Mouse (Mus musculus): ENCODE data around the gene Rnd3. TPM values are rescaled to one million over a fixed set of nuclear protein-coding genes. Genes with fewer than 3 reads are reported as not detected.

Rnd3 gene
- polyA plus RNA-seq (2014; fragmentation: Nextera tagmentation; extraction: Ambion mirVana) = 208 and 214 TPM in 2 replicates

DNA sequence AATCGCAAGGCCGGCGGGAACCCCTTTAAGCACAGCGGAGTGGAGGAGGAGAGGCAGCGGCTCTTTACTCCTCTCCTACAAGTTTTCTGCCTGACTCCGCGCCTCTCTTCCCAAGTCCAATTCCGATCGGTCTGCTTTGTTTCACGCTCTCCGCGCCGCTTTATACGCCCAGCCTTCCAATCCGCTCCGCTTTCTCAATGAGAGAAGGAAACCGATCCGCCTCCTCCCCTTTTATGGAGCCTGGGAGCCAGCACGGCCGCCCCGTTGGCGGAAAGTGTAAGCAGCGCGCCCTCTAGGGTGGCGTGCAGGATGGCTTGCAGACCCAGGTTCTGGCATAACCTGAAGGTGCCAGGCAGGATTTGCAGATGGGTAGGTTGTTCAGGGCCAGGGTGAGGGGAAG is at the start of gene Rnd3:
Rnd3 (minus strand) TSS at position 137 of the 400 bp plus-strand sequence.
- no peaks in the 10 kb centered on the region for H3K4me1 ChIP-seq (ENCODE audit: control insufficient read depth, insufficient read depth, low read length)
- H3K36me3 ChIP-seq (replicated peaks; ENCODE audit: control insufficient read depth, insufficient read depth, low read depth, low read length) = no peaks in the 10 kb centered on the region
- ATAC-seq (replicated peaks; ENCODE audit: insufficient number of reproducible peaks, low FRiP score, low TSS enrichment, low read depth) (peak; percentile 77), DNase-seq (ENCODE audit: low spot score) (peak; percentile 99)
- H3K9ac ChIP-seq (replicated peaks; ENCODE audit: low read length) = peak within 1 kb of the TSS; percentile 96
- H3K9me3 ChIP-seq (replicated peaks; ENCODE audit: control insufficient read depth, low read length) = no peaks in the 10 kb centered on the region
- H3K27me3 ChIP-seq (ENCODE audit: control insufficient read depth, insufficient read depth, low read length) = no peaks in the 10 kb centered on the region
- under 1% methylated on average over 25 of the region's 25 CpGs for WGBS
- peak within 1 kb of the TSS; percentile 74 for H3K4me2 ChIP-seq (ENCODE audit: low read depth, low read length)
- peak within 1 kb of the TSS; percentile 98 for H3K4me3 ChIP-seq (ENCODE audit: low read depth, low read length)
- peak within 1 kb of the TSS; percentile 91 for H3K27ac ChIP-seq (replicated peaks; ENCODE audit: low read depth, low read length)

DNA sequence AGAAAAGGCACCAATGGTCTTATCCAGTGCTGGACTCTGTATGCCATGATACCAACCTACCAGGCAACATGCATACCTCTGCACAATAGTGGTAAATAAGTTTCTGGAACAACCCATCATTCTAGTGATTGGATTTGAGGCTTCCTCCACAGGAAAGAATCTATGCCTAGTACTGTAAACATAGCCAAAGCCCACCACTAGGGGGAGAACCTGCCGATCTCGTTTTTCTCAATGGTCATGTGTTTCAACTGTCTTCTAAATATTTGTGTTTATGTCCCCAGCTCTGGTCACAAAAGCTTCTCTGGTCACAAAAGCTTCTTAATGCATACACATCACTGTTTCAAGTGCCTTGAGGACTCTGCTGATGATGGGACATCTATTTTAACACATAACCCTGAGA is 43.4 kb upstream of the Rnd3 start:
- 69% methylated on average over 2 of the region's 2 CpGs for WGBS

DNA sequence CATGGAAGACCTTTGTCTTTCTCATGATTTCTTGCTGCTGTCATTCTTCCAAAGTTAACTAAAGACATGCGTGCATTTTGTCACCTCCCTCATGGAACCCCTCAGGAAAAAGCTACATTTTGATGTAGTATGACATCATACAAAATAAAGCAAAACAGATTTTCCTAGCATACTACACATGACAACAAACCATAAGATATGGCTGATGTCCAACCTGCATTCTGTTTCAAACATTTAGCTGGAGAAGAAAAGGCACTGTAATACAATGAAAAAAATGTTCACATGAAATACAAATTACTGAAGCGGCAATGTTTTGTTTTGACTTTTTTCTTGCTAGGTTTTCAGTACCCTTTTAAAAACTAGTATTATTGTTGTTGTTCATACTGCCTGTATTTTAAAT is 36.9 kb upstream of the Rnd3 start:
- ATAC-seq (replicated peaks; ENCODE audit: insufficient number of reproducible peaks, low FRiP score, low TSS enrichment, low read depth) (no peak), DNase-seq (ENCODE audit: low spot score) (no peak)
- Histone ChIP-seq H3K36me3 (replicated peaks; ENCODE audit: control insufficient read depth, insufficient read depth, low read depth, low read length) (no peaks in the 10 kb centered on the region), H3K4me2 (ENCODE audit: low read depth, low read length) (no peak overlapping the region), H3K4me1 (ENCODE audit: control insufficient read depth, insufficient read depth, low read length) (no peaks in the 10 kb centered on the region), H3K4me3 (ENCODE audit: low read depth, low read length) (no peak overlapping the region), H3K9me3 (replicated peaks; ENCODE audit: control insufficient read depth, low read length) (no peaks in the 10 kb centered on the region), H3K27ac (replicated peaks; ENCODE audit: low read depth, low read length) (no peak overlapping the region), H3K9ac (replicated peaks; ENCODE audit: low read length) (no peak overlapping the region), H3K27me3 (ENCODE audit: control insufficient read depth, insufficient read depth, low read length) (no peaks in the 10 kb centered on the region)
- WGBS = 86% methylated on average over 2 of the region's 2 CpGs

More for the DNA sequence above, 43.4 kb upstream of the Rnd3 start:
- Histone ChIP-seq H3K36me3 (replicated peaks; ENCODE audit: control insufficient read depth, insufficient read depth, low read depth, low read length) (no peaks in the 10 kb centered on the region), H3K9ac (replicated peaks; ENCODE audit: low read length) (no peak overlapping the region), H3K4me1 (ENCODE audit: control insufficient read depth, insufficient read depth, low read length) (no peaks in the 10 kb centered on the region), H3K4me3 (ENCODE audit: low read depth, low read length) (no peak overlapping the region), H3K9me3 (replicated peaks; ENCODE audit: control insufficient read depth, low read length) (no peaks in the 10 kb centered on the region), H3K27me3 (ENCODE audit: control insufficient read depth, insufficient read depth, low read length) (no peaks in the 10 kb centered on the region), H3K27ac (replicated peaks; ENCODE audit: low read depth, low read length) (no peak overlapping the region), H3K4me2 (ENCODE audit: low read depth, low read length) (no peak overlapping the region)
- DNase-seq (ENCODE audit: low spot score) = peak; percentile 32
- ATAC-seq (replicated peaks; ENCODE audit: insufficient number of reproducible peaks, low FRiP score, low TSS enrichment, low read depth) = no peak

DNA sequence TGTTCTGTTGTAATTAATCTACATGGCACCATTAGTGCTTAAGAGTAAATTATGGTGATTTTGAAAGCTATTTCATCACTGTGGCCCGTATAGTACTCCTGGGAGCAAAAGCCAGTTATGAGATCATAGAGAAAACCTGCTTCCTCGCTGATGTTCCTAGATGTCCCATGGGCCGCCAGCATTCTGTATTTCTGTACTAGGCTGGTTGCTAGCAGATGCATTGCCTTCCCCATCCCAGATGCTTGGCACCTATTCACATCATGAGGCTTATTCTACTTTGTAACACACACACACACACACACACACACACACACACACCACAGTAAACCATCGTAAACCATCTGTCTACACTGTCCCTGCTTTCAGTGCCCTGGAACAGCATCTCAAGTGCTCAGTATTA is 34.1 kb upstream of the Rnd3 start:
- DNase-seq (ENCODE audit: low spot score) (no peak), ATAC-seq (replicated peaks; ENCODE audit: insufficient number of reproducible peaks, low FRiP score, low TSS enrichment, low read depth) (no peak)
- WGBS = 93% methylated on average over 4 of the region's 4 CpGs
- Histone ChIP-seq H3K9me3 (replicated peaks; ENCODE audit: control insufficient read depth, low read length) (no peaks in the 10 kb centered on the region), H3K4me2 (ENCODE audit: low read depth, low read length) (no peak overlapping the region), H3K27me3 (ENCODE audit: control insufficient read depth, insufficient read depth, low read length) (no peaks in the 10 kb centered on the region), H3K27ac (replicated peaks; ENCODE audit: low read depth, low read length) (no peak overlapping the region), H3K4me1 (ENCODE audit: control insufficient read depth, insufficient read depth, low read length) (no peaks in the 10 kb centered on the region), H3K4me3 (ENCODE audit: low read depth, low read length) (no peak overlapping the region), H3K36me3 (replicated peaks; ENCODE audit: control insufficient read depth, insufficient read depth, low read depth, low read length) (no peaks in the 10 kb centered on the region), H3K9ac (replicated peaks; ENCODE audit: low read length) (no peak overlapping the region)

DNA sequence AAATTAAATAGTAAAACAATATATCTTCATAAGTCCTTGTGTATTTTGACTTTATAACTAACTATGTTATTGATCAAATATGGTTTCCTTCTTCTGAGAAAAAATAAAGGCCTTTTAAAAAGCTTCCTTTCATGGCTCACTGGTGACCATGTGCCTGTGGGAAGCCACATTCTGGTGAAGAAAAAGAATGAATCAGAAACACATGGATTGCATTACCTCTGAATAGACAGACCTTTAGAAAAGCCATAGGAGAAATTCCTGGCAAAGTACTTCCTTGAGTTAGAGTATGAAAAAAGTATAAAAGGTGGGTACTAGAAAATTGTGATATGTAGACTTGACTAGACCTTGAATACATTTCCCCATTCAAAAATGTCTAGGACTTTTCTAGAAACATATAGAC is 32.5 kb upstream of the Rnd3 start:
- no peaks in the 10 kb centered on the region for H3K4me1 ChIP-seq (ENCODE audit: control insufficient read depth, insufficient read depth, low read length)
- H3K9me3 ChIP-seq (replicated peaks; ENCODE audit: control insufficient read depth, low read length) = no peaks in the 10 kb centered on the region
- no peak overlapping the region for H3K4me2 ChIP-seq (ENCODE audit: low read depth, low read length)
- no peak overlapping the region for H3K4me3 ChIP-seq (ENCODE audit: low read depth, low read length)
- H3K9ac ChIP-seq (replicated peaks; ENCODE audit: low read length) = no peak overlapping the region
- H3K27me3 ChIP-seq (ENCODE audit: control insufficient read depth, insufficient read depth, low read length) = no peaks in the 10 kb centered on the region
- no peaks in the 10 kb centered on the region for H3K36me3 ChIP-seq (replicated peaks; ENCODE audit: control insufficient read depth, insufficient read depth, low read depth, low read length)
- ATAC-seq (replicated peaks; ENCODE audit: insufficient number of reproducible peaks, low FRiP score, low TSS enrichment, low read depth) = no peak
- DNase-seq (ENCODE audit: low spot score) = peak; percentile 68
- no peak overlapping the region for H3K27ac ChIP-seq (replicated peaks; ENCODE audit: low read depth, low read length)

DNA sequence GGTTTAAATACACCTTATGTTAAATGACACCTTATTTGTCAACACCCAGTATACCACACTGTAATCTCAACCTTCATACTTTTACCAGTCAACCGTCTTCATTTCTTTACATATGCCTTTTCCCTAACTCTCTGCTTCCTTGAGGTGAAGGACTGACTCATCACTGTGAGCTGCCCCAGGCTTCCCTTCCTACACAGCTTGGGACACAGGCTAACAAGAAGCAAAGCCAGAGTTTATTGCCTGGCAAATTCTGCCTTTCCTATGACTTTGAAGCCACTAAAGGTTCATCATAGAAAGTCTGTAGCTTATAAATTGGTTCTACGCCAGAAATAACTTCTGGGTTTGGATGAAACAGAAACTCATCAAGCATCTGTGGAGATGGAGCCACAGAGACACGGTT is 30.2 kb upstream of the Rnd3 start:
- no peak overlapping the region for H3K27ac ChIP-seq (replicated peaks; ENCODE audit: low read depth, low read length)
- DNase-seq (ENCODE audit: low spot score) = no peak
- H3K4me3 ChIP-seq (ENCODE audit: low read depth, low read length) = no peak overlapping the region
- H3K4me1 ChIP-seq (ENCODE audit: control insufficient read depth, insufficient read depth, low read length) = no peaks in the 10 kb centered on the region
- H3K9me3 ChIP-seq (replicated peaks; ENCODE audit: control insufficient read depth, low read length) = no peaks in the 10 kb centered on the region
- no peak overlapping the region for H3K9ac ChIP-seq (replicated peaks; ENCODE audit: low read length)
- no peaks in the 10 kb centered on the region for H3K27me3 ChIP-seq (ENCODE audit: control insufficient read depth, insufficient read depth, low read length)
- no peaks in the 10 kb centered on the region for H3K36me3 ChIP-seq (replicated peaks; ENCODE audit: control insufficient read depth, insufficient read depth, low read depth, low read length)
- WGBS = 86% methylated on average over 3 of the region's 3 CpGs
- no peak for ATAC-seq (replicated peaks; ENCODE audit: insufficient number of reproducible peaks, low FRiP score, low TSS enrichment, low read depth)
- no peak overlapping the region for H3K4me2 ChIP-seq (ENCODE audit: low read depth, low read length)

DNA sequence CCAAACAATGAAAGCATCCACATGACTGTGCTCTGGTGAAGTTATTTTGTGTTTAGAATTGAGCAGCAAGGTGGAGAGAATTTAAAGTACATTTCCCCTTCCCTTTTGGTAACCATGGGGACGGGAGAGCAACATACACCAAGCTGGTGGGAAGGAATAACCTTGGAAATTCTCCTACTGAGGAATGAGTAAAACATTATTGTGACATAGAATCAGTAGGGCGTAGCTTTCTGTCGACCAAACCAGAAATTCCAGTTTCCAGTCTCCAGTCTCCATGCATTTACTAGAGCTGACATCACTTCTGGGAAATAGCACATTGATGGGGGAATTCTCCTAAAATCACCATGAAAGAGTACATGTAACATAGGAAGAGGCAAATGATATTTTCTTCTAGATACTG is 28.7 kb upstream of the Rnd3 start:
- Histone ChIP-seq H3K4me3 (ENCODE audit: low read depth, low read length) (no peak overlapping the region), H3K9ac (replicated peaks; ENCODE audit: low read length) (no peak overlapping the region), H3K4me2 (ENCODE audit: low read depth, low read length) (no peak overlapping the region), H3K36me3 (replicated peaks; ENCODE audit: control insufficient read depth, insufficient read depth, low read depth, low read length) (no peaks in the 10 kb centered on the region), H3K4me1 (ENCODE audit: control insufficient read depth, insufficient read depth, low read length) (no peaks in the 10 kb centered on the region), H3K27me3 (ENCODE audit: control insufficient read depth, insufficient read depth, low read length) (no peaks in the 10 kb centered on the region), H3K9me3 (replicated peaks; ENCODE audit: control insufficient read depth, low read length) (no peaks in the 10 kb centered on the region), H3K27ac (replicated peaks; ENCODE audit: low read depth, low read length) (no peak overlapping the region)
- DNase-seq (ENCODE audit: low spot score) = peak; percentile 30
- WGBS = 74% methylated on average over 3 of the region's 3 CpGs
- ATAC-seq (replicated peaks; ENCODE audit: insufficient number of reproducible peaks, low FRiP score, low TSS enrichment, low read depth) = no peak

DNA sequence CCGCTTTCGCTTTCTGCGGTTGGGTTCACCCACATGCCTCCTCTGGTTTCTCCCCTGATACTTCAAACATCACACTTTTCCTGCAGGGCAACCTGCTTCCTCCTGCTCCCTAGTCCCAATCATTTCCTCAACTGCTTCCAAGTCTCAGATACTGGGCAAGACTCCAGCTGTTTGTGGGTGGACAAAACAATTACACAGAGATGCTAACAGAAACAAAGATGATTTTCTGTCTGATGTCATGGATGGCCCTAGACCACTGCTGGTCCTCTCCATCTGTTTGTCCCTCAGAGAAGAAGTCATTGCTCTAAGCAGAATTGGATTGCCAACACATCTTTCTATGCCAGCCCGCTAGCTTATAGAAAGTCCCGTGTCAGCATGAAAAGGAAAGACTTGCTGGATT is 26.4 kb upstream of the Rnd3 start:
- H3K36me3 ChIP-seq (replicated peaks; ENCODE audit: control insufficient read depth, insufficient read depth, low read depth, low read length) = no peaks in the 10 kb centered on the region
- no peaks in the 10 kb centered on the region for H3K4me1 ChIP-seq (ENCODE audit: control insufficient read depth, insufficient read depth, low read length)
- H3K4me2 ChIP-seq (ENCODE audit: low read depth, low read length) = no peak overlapping the region
- 93% methylated on average over 5 of the region's 5 CpGs for WGBS
- no peaks in the 10 kb centered on the region for H3K27me3 ChIP-seq (ENCODE audit: control insufficient read depth, insufficient read depth, low read length)
- ATAC-seq (replicated peaks; ENCODE audit: insufficient number of reproducible peaks, low FRiP score, low TSS enrichment, low read depth) (no peak), DNase-seq (ENCODE audit: low spot score) (no peak)
- H3K4me3 ChIP-seq (ENCODE audit: low read depth, low read length) = no peak overlapping the region
- H3K27ac ChIP-seq (replicated peaks; ENCODE audit: low read depth, low read length) = no peak overlapping the region
- no peak overlapping the region for H3K9ac ChIP-seq (replicated peaks; ENCODE audit: low read length)
- no peaks in the 10 kb centered on the region for H3K9me3 ChIP-seq (replicated peaks; ENCODE audit: control insufficient read depth, low read length)

Data from embryonic facial prominence, embryonic 11.5 days (tissue).